9 mouse cellular contexts compared by ENCODE assay signal in the genomic region with DNA sequence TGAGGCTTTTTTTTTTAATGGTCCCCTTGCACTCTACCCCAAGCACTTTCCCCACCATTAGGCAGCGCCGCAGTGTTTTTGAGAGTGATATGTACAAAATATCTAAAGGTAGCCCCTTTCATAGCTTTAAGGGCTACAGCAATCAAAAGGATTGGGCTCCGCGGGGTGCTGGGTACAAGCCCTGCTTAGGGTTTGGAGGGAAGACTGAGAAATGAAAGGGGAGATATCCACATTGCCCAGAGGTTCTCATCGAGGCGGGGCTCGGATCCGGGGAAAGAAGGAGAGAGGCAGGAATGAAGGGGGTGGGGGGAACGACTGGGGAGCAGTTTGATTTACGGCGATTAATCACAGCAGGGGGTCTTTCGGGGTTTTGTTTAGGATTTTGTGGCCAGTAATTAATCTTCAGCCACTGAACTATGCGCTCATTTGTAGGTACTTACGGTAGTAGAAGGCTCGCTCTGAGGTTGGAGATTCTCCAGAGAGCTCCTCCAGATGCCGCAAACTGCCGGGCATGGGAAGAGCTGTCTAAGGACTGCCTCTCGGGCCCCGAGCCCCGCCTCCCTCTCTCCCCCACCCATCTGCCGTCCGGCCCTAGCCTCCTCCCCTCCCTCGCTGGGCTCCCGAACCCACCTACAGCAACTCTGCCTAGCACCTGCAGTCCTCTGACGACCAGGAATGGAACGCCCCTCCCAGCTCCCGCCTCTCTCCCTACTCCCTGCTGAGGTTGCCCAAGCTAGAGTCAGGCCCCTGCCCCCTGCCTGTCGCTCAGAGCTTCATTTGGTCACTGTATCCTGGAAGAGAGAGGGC. TPM values are rescaled to one million over a fixed set of nuclear protein-coding genes. Genes with fewer than 3 reads are reported as not detected.
A peak's percentile ranks its signal among the peaks of the same experiment; 100 is the strongest.
DNase-seq lines count a peak whose midpoint lies in the region; ATAC-seq and TF ChIP-seq lines count a peak whose summit lies in the region.
"Had no signal": no experiment of that assay in that cellular context is flagged by ENCODE, and none has a peak within 500 bp of the region (broad histone marks: within the 10 kb centered on the region; RNA-seq: fewer than 3 reads in every experiment).

Gene Igsf1, minus strand, starts transcription at position 537 of the 807 bp plus-strand sequence.

- no peak within 1 kb of the TSS for H3K9ac ChIP-seq in forebrain, embryonic 13.5 days
- H3K9ac ChIP-seq in hindbrain, embryonic 13.5 days: peak within 1 kb of the TSS; percentile 46; the same call in 1 of the 2 replicates
- H3K9ac ChIP-seq in midbrain, embryonic 11.5 days (ENCODE audit: low read length): 0 out of 2 replicates have a peak within 1 kb of the TSS, but pooled peaks have one; percentile 42
- H3K9ac ChIP-seq in stomach, postnatal 0 days (ENCODE audit: low read length): no peak within 1 kb of the TSS

- DNase-seq in layer of hippocampus, adult 11-12 months (ENCODE audit: low spot score): peak; percentile 8
- no peak for DNase-seq in layer of hippocampus, adult 9-10 months (ENCODE audit: low spot score)
- peak; percentile 37 for DNase-seq in limb, embryonic 10.5 days (ENCODE audit: low spot score)
- DNase-seq in midbrain, embryonic 11.5 days (ENCODE audit: low spot score, missing footprints): peak; percentile 86
- peak; percentile 27 for DNase-seq in stomach, postnatal 0 days (ENCODE audit: low spot score)
- no peak for DNase-seq in urinary bladder, postnatal 4 days (ENCODE audit: low spot score in 2 of 2)

- H3K4me3 ChIP-seq in forebrain, embryonic 13.5 days: peak within 1 kb of the TSS; percentile 38
- H3K4me3 ChIP-seq in hindbrain, embryonic 13.5 days: peak within 1 kb of the TSS; percentile 38
- H3K4me3 ChIP-seq in limb, embryonic 10.5 days: peak within 1 kb of the TSS; percentile 45
- H3K4me3 ChIP-seq in midbrain, embryonic 11.5 days (ENCODE audit: low read depth, low read length): peak within 1 kb of the TSS; percentile 28; the same call in 1 of the 2 replicates
- H3K4me3 ChIP-seq in stomach, postnatal 0 days (ENCODE audit: low read depth, low read length): peak within 1 kb of the TSS; percentile 28

- peak; percentile 98 for ATAC-seq in forebrain, embryonic 13.5 days
- peak; percentile 98 for ATAC-seq in hindbrain, embryonic 13.5 days (ENCODE audit: low FRiP score)
- ATAC-seq in midbrain, embryonic 11.5 days (ENCODE audit: low FRiP score): peak; percentile 96
- peak; percentile 54 for ATAC-seq in stomach, postnatal 0 days (ENCODE audit: low FRiP score, low TSS enrichment)

- no peaks in the 10 kb centered on the region for H3K27me3 ChIP-seq in forebrain, embryonic 13.5 days
- H3K27me3 ChIP-seq in hindbrain, embryonic 13.5 days: no peaks in the 10 kb centered on the region
- peaks cover 7% of the 10 kb centered on the region; the same call in 1 of the 2 replicates for H3K27me3 ChIP-seq in limb, embryonic 10.5 days (ENCODE audit: low read depth, poor library complexity, severe bottlenecking)
- no peaks in the 10 kb centered on the region for H3K27me3 ChIP-seq in midbrain, embryonic 11.5 days (ENCODE audit: control insufficient read depth, insufficient read depth, low read length)
- no peaks in the 10 kb centered on the region for H3K27me3 ChIP-seq in stomach, postnatal 0 days (ENCODE audit: control insufficient read depth, insufficient read depth, low read length)

- no peak for TF ChIP-seq CTCF in stomach, postnatal 0 days (IDR thresholded peaks at IDR 0.05; ENCODE audit: low read depth)

- no peak within 1 kb of the TSS for H3K27ac ChIP-seq in forebrain, embryonic 13.5 days
- no peak within 1 kb of the TSS for H3K27ac ChIP-seq in hindbrain, embryonic 13.5 days
- H3K27ac ChIP-seq in limb, embryonic 10.5 days: no peak within 1 kb of the TSS
- no peak within 1 kb of the TSS for H3K27ac ChIP-seq in midbrain, embryonic 11.5 days (ENCODE audit: low read depth, low read length)
- H3K27ac ChIP-seq in stomach, postnatal 0 days (replicated peaks): no peak within 1 kb of the TSS
- H3K27ac ChIP-seq: macrophage had no signal

- WGBS in forebrain, embryonic 13.5 days: 22% methylated on average over 24 of the region's 28 CpGs
- 24% methylated on average over 28 of the region's 28 CpGs for WGBS in hindbrain, embryonic 13.5 days
- WGBS in limb, embryonic 10.5 days: 10% methylated on average over 27 of the region's 28 CpGs
- WGBS in midbrain, embryonic 11.5 days: 20% methylated on average over 28 of the region's 28 CpGs
- WGBS in stomach, postnatal 0 days: 19% methylated on average over 16 of the region's 28 CpGs

- H3K9me3 ChIP-seq in forebrain, embryonic 13.5 days (replicated peaks): no peaks in the 10 kb centered on the region
- no peaks in the 10 kb centered on the region for H3K9me3 ChIP-seq in hindbrain, embryonic 13.5 days
- H3K9me3 ChIP-seq in limb, embryonic 10.5 days (replicated peaks): no peaks in the 10 kb centered on the region
- no peaks in the 10 kb centered on the region for H3K9me3 ChIP-seq in midbrain, embryonic 11.5 days (ENCODE audit: control insufficient read depth, low read length)
- no peaks in the 10 kb centered on the region for H3K9me3 ChIP-seq in stomach, postnatal 0 days (ENCODE audit: control insufficient read depth, low read length)

- H3K4me1 ChIP-seq in forebrain, embryonic 13.5 days: no peaks in the 10 kb centered on the region
- H3K4me1 ChIP-seq in hindbrain, embryonic 13.5 days (replicated peaks): no peaks in the 10 kb centered on the region
- H3K4me1 ChIP-seq in limb, embryonic 10.5 days: no peaks in the 10 kb centered on the region
- no peaks in the 10 kb centered on the region for H3K4me1 ChIP-seq in midbrain, embryonic 11.5 days (ENCODE audit: control insufficient read depth, insufficient read depth, low read length)
- H3K4me1 ChIP-seq in stomach, postnatal 0 days (replicated peaks; ENCODE audit: control insufficient read depth, insufficient read depth): no peaks in the 10 kb centered on the region

- peak within 1 kb of the TSS; percentile 58 for H3K4me2 ChIP-seq in forebrain, embryonic 13.5 days
- peak within 1 kb of the TSS; percentile 54 for H3K4me2 ChIP-seq in hindbrain, embryonic 13.5 days
- peak within 1 kb of the TSS; percentile 37 for H3K4me2 ChIP-seq in midbrain, embryonic 11.5 days
- H3K4me2 ChIP-seq in stomach, postnatal 0 days (replicated peaks; ENCODE audit: low read depth): peak within 1 kb of the TSS; percentile 48

- H3K36me3 ChIP-seq in forebrain, embryonic 13.5 days (ENCODE audit: poor library complexity, severe bottlenecking): no peaks in the 10 kb centered on the region
- H3K36me3 ChIP-seq in hindbrain, embryonic 13.5 days: no peaks in the 10 kb centered on the region
- no peaks in the 10 kb centered on the region for H3K36me3 ChIP-seq in limb, embryonic 10.5 days
- no peaks in the 10 kb centered on the region for H3K36me3 ChIP-seq in midbrain, embryonic 11.5 days (ENCODE audit: control insufficient read depth, insufficient read depth, low read length)
- no peaks in the 10 kb centered on the region for H3K36me3 ChIP-seq in stomach, postnatal 0 days (ENCODE audit: control insufficient read depth, insufficient read depth, low read length)

- TF ChIP-seq EP300 in stomach, postnatal 0 days (optimal IDR thresholded peaks at IDR 0.05): no peak

RNA-seq across cellular contexts. Expression of gene Igsf1, which starts in this region (rescaled TPM):
- 2.6 and 3.1 TPM in 2 replicates for polyA plus RNA-seq in forebrain, embryonic 13.5 days (2015; fragmentation: Nextera tagmentation; extraction: Ambion mirVana)
- polyA plus RNA-seq in hindbrain, embryonic 13.5 days (2015; fragmentation: Nextera tagmentation; extraction: Ambion mirVana): 7.0 and 7.9 TPM in 2 replicates
- 0.81 and 0.84 TPM in 2 replicates for polyA plus RNA-seq in limb, embryonic 10.5 days (2016; fragmentation: Nextera tagmentation; extraction: Ambion mirVana)
- polyA plus RNA-seq in midbrain, embryonic 11.5 days (2014; fragmentation: Nextera tagmentation; extraction: Ambion mirVana): 1.6 and 2.1 TPM in 2 replicates
- 0.25 and 0.35 TPM in 2 replicates for polyA plus RNA-seq in stomach, postnatal 0 days (2015; fragmentation: Nextera tagmentation; extraction: Ambion mirVana)
- polyA plus RNA-seq: macrophage had no signal

Comparison
In these comparisons a context has a peak if more than half of its experiments do, and no peak if none do; other contexts are left out.
1. DNase-seq: peak in layer of hippocampus, adult 11-12 months (single experiment) and midbrain, embryonic 11.5 days (single experiment); none in layer of hippocampus, adult 9-10 months (single experiment) and urinary bladder, postnatal 4 days (0 of 2).
2. Peak in DNase-seq and H3K4me3 ChIP-seq in limb, embryonic 10.5 days; RNA of the gene not detected or under 1 TPM.
3. Peak in DNase-seq, ATAC-seq, H3K4me3 ChIP-seq and H3K4me2 ChIP-seq in stomach, postnatal 0 days; RNA of the gene not detected or under 1 TPM.
4. H3K9ac ChIP-seq: peak in hindbrain, embryonic 13.5 days (single experiment) and midbrain, embryonic 11.5 days (single experiment); none in forebrain, embryonic 13.5 days (single experiment) and stomach, postnatal 0 days (single experiment).
5. Peak in every context shown above with its lines, with median percentiles within 50 percentile points of each other: ATAC-seq, H3K4me2 ChIP-seq and H3K4me3 ChIP-seq.